Mouse (Mus musculus) liver, embryonic 14.5 days (tissue): ENCODE results near the gene Dxo.

Experiments used
- CTCF ChIP-seq: IDR thresholded peaks from 2 replicates; pipeline ENCODE4 v1.5.1; 2016; ENCODE audit warnings: antibody characterized with exemption, low read depth, control low read depth
- EP300 ChIP-seq: IDR thresholded peaks from 2 replicates; pipeline ENCODE4 v1.6.1; 2016; ENCODE audit warnings: antibody characterized with exemption, low read depth

- no peak for TF ChIP-seq CTCF
- TF ChIP-seq EP300, result no peak
Observed at GRCm38 (mm10) chr17:34860514-34860913, 23.7 kb downstream of the Dxo start.
